Mouse (Mus musculus): ENCODE measurements around the gene Dst.

The Dst gene

DNA sequence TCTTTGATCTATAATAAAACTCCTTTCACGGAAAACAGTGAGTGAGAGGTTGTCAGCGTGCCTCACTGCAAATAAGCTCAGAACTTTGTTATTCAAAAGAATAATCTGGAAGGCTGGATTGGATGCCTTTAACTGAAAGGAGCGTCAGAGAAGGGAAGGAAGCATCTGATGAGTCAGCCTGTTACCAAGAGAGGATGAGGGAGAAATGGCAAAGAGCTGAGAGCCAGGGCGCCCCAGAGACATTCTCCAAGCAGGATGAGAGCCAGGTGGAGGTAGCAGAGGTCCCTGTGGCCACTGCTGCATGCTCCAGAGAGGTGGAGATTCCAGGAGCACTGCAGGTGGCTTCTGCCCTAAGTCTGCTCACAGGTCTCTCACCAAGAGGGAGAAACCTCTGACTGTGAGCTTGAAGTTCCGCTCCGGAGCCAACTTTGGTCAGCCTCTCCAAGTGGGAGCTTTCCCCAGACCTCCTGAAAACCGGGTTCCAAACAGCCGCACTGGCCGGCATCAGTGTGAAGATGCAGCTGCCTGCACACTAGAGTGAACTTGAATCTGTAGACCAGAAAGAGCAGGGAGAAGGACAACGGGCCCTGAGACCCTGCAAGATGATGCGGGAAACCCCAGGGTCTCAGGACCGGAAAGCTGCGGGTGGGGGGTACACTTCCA lies 231.3 kb downstream of the Dst start:
- no peak for DNase-seq

DNA sequence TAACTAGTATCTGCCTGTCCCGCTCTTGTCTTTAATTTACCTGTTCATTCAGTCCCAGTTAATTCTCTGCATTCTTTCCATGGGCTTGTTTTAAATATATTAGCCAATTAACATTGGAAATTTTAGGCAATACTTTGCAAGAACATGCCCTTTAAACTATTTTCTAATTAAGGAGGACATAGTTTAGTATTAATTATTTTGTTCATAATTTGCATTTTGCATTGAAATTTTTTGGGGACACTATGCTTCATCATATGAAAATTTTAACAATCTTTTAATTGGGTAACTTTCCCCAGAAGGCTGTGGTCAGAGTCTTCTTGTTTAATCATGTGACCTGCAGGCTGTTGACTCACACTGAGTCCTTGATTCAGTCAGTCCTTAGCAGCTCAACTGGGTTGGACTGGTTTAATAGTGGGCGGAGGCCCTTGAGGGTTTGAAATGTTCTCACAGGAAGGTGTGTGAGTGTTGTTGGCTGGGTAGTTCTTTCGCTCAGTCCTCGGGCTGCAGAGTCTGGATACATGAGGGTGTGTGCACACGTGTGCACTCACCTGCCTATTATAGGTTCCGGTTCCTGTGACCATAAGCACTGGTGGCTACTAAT lies 231.9 kb downstream of the Dst start:
- DNase-seq: no peak

DNA sequence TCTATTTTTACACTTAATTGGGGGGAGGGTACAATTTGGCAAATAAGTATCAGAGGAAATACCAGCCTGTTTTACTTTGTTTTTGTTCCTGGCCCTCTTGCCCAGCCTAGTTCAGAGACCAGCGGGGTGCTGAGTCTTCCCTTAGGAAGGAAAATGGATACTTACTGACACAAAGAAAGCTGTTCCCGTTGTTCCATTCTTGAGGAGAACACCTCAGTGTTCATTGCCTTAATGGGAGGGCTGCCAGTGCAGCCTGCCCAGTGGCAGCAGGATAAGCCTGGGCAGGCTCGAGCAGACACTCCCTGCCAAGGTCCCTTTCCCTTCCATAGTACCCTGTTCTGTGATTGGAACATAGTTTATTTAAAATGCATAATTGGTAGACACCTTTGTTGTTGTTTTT lies 232.7 kb downstream of the Dst start:
- DNase-seq: peak; percentile 61

DNA sequence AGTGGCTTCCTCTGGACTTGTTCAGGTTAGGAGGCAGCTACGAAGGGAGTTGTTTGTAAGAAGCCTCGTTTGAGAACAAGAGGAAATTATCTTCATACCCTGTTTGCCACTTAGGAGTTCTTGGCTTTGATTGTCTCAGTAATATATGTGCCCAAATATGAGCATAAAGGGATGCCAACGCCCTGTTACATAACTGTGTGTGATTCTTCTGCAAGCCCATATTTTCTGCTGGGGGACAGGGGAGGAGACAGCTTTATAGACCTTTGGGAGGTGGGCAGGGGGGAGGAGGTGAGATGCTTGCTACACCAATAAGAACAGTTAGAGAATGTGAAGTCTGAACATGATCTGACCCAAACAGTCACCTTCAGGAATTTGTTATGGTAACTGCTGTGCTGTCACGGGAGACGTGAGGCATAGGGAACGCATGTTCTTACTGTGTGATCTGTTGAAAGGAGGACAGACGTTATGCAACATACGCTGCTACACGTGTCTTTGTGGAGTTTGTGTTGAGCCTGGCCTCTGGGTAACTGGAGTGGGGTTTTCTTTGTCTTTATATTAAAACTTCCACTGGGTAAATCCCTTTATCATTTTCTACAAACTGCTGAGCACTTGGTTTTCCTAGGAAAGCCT lies 235.0 kb downstream of the Dst start:
- no peak for DNase-seq

DNA sequence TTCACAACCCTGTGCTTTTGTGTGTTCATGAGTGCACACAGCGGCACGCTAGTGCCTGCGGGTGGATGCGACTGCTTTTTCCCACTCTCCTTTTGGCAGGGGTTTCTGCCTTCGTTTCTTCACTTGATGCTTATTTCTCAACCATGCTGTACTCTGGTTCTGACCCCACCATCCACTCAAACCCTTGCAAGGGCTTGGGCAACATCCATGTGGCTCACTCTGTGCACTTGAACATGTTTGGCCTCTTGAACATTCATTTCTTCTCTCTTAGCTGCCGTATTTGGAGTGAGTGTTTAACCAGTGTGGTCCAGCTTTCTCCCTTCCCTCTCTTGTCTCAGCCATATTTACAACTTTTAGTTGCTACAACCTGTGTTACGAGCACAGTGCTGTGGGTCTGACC lies 236.8 kb downstream of the Dst start:
- DNase-seq: no peak

DNA sequence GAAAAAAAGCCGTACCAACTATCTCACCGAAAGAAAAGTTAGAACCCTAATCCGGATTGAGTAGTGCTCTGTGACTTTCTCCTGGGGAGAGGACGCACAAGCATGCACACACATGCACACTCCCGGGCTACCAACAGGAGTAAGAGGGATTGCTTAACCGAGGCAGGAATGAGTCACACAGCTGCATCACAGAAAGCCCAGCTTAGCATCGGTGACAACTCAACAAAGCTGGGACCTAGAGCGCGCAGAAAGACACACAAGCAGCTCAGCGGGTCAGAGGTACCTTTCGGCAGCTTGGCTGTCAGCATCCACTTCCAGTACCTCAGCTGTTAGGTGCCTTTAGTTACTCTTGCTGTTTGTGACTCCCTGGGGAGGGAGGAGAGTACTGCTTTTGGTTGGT lies 240.0 kb downstream of the Dst start:
- no peak for DNase-seq

DNA sequence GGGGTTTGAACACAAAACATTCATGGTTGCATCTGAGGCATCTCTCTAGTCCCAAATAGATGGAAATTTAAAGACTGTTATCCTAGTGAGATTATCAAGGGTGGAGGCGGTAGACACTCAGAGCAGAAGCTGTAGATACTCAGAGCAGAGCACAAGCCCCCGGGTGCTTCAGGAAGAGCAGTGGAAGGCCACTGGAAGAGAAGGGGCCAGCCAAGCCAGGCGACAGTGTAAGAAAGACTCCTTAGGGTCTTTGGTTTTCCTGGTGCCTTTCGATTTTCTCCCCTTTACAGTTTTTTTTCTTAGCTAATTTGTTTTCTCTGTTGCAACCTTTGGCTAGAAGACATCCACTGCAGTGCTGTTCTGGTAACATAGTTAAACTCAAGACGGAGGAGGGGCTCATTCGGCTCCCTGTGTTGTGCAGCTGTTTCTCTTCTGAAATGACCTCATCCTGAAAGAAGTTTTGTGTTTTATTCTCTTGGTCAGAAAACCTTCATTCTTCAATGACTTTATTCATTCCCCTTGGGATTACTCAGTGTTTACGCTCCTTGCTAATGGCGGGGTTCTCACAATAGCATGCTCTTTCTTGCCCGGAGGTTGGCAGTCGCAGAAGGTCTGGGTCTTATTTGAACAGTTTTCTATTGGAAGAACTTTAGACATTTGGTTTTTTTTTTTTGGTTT lies 242.5 kb downstream of the Dst start:
- DNase-seq: no peak

DNA sequence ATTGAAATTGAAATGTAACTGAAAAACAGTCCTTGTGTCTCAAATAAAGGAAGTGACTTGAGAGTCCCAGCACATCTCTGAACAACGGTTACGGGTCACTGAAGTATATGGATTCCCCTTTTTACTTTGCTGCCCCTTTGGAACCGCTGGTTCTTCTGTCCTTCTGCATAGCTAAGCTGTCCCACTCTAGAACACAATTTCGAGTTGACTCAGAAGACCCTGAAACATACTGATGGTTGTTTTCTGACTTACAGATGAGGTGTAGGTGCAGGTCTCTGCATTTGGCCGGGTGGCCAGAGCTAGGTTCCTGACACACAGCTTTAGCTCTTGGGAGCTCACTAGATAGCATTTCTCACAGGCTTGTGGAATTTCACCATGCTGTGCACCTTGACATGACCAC lies 244.7 kb downstream of the Dst start:
- no peak for DNase-seq

DNA sequence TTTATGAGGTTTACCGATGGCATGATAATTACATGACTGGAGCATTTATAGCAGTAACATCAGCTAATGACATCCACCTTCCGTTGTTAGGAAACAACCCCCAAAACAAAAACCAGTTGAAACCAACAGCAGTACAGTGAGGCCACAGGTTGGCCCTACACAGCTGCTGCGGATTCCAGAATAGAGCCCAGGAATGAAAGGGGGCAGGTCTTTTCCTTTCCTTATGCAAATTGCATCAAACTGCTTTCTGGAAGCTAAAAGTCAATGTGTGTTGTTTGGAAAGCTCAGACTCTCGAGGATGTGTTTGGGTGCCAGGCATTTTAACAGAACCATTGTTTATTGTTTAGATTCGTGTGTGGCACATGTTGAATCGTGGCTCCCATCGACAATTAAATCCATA lies 248.0 kb downstream of the Dst start:
- DNase-seq: no peak

DNA sequence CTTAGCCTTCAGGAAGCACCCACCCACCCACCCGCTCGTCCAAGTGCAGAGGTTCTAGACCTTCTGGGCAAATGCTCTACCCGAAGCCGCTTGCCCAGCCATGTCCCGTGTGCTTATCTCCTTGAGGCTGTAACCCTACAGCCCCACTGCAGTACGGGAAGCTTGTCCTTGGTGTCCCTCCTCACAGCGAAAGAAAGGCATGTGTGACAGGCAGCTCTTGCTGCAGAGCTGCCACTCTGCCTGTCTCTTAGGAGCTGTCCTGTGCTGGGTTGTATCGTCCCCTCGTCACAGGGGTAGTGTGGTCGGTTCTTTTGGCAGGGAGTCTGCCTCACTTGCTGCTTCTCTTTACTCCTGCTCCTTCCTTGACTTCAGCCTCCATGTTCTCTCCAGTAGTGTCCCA lies 249.7 kb downstream of the Dst start:
- no peak for DNase-seq

DNA sequence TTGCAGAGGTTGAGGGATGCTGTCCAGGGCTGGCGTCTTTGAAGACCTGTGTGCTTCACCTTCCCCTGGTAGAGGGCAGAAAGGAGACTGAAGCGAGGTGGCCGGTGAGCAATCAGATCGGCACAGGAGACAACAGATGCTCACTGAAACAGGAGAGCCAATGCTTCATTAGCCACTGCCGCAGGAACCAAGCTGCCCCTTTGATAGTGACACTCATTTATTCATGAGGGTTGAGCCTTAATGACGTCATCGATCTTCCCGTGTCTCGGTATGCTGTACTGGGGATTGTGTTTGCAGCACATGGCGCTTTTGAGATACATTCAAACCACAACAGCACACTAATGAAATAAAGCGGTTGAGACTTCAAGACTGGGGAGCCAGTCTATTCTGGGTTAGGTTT lies 250.8 kb downstream of the Dst start:
- no peak for DNase-seq

DNA sequence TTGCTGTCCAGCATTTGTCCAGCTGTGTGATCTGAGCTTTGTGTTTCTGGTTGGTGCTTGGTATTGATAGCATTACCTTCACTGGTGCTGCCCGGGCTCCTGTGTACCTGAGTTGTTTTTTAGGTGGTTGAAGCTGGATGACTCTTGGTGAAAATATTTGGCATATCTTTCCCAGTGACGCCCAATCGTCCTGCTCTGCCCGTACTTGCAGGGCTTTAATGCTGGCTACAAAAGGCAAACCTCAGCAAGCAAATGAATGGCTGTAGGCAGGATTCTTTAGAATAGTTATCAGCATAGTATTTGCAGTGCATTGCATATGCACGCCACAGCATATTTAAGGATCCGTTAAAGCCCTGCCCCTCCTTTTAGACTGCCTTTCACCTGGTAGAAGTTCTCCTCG lies 251.9 kb downstream of the Dst start:
- no peak for DNase-seq

DNA sequence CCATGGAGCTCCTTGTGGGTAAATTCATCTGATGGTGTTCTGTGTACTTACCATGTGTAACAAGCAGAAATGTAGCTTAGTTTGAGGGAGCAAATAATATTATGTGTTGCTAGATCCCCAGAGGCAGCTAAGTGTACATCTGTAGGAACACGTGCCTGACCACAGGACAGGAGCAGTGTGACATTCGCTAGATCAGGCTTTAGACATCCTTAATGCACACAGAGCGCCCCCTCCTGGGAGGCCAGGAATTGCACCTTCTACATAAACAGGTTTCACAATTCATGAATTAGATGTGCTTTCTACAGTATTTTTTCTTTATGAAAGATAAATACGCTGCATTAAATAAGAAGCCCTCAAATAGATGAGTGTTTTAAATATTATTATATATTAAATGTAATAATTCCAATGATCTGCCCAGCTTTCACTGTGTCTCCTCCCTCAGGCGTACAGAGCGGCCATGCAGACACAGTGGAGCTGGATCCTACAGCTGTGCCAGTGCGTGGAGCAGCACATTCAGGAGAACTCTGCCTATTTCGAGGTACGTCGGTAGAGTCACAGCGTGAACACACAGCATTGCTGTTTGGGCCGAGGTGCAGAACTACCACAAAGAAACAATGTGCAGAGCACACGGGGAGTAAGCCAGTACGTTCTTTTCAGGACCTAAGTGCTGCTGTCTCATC lies 256.7 kb downstream of the Dst start:
- peak; percentile 90 for DNase-seq

DNA sequence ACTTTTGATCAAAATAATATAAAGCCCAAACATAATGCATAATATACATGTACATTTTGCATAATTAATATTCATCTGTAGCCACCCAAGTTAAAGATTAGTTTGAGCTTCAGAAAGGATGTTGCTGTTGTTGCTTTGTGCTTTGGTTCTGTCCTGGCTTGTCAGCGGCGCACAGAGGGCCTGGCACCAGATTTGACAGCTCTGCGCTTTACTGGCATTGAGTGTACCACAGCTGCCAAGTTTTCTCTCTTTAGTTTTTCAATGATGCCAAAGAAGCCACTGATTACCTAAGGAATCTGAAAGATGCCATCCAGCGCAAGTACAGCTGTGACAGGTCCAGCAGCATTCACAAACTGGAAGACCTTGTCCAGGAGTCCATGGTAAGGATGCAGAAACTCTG lies 257.9 kb downstream of the Dst start:
- DNase-seq: no peak

DNA sequence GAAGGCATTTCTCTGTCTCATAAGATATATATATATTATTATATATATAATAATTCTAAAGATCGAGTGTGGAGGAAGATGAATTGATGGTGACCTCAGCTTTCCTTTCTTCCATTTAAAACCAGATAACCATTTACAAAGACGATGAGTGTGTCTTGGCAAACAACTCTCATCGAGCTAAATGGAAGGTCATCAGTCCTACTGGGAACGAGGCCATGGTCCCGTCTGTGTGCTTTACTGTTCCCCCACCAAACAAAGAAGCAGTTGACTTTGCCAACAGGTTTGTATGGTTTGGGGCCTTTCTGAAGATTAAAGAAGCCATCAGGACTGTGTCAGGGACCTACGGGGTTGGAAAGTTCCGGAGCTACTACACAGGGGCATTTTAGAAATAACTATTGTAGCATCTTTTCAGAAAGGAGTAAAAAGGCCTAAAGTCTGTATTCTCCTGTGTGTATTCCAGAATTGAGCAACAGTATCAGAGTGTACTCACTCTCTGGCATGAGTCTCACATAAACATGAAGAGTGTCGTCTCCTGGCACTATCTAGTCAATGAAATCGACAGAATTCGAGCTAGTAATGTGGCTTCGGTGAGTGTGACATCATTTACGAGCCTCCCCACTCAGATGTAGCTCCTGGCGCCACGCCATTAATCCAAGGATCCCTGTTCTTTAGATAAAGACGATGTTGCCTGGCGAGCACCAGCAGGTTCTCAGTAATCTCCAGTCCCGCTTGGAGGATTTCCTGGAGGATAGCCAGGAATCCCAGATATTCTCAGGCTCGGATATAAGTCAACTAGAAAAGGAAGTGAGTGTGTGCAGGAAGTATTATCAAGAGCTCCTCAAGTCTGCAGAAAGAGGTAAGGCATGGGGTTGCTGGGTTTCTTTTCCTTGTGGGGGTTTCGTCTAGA lies 259.4 kb downstream of the Dst start:
- DNase-seq: peak; percentile 53

DNA sequence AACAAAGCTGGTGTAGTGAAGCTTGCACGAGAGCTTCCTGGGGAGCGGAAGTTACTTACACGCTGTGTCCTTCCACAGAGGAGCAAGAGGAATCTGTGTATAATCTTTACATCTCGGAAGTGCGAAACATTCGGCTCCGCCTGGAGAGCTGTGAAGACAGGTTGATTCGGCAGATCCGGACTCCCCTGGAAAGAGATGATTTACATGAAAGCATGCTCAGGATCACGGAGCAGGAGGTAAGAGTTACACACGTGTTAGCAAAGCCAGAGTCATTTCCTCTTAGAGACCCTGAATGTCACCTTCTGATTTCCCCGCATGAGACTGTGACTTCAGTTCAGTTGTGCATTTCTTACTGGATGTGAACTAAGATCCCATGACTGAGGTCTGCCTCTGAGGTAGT lies 261.1 kb downstream of the Dst start:
- no peak for DNase-seq

DNA sequence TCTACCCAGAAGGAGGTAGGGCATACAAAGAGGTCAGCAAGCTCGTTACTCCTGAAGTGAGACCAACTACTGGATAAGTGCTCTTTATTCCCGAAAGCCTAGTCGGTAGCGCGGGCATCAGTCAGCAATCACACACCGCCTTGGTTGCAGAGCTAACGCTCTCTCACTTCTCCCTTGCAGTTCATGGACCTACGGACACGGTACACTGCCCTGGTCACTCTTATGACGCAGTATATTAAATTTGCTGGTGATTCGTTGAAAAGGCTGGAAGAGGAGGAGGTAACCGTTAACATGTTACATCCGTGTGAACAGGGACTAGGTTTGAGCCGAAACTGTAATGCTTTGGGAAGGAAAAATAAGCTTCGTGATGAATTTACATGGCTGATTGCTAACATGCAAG lies 266.5 kb downstream of the Dst start:
- DNase-seq: no peak

DNA sequence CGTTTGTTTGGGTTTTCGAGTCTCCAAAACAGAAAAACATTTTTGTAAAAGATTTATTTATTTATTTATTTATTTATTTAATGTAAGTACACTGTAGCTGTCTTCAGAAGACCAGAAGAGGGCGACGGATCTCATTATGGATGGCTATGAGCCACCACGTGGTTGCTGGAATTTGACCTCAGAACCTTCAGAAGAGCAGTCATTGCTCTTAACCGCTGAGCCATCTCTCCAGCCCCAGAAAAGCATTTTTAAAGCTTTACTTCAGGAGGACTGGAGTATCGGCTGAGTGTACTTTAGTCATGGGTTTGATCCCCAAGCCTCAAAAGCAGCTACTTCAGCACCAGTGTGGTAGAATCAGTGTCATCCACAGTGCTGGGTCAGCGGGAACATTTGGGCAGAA lies 266.9 kb downstream of the Dst start:
- DNase-seq: no peak

DNA sequence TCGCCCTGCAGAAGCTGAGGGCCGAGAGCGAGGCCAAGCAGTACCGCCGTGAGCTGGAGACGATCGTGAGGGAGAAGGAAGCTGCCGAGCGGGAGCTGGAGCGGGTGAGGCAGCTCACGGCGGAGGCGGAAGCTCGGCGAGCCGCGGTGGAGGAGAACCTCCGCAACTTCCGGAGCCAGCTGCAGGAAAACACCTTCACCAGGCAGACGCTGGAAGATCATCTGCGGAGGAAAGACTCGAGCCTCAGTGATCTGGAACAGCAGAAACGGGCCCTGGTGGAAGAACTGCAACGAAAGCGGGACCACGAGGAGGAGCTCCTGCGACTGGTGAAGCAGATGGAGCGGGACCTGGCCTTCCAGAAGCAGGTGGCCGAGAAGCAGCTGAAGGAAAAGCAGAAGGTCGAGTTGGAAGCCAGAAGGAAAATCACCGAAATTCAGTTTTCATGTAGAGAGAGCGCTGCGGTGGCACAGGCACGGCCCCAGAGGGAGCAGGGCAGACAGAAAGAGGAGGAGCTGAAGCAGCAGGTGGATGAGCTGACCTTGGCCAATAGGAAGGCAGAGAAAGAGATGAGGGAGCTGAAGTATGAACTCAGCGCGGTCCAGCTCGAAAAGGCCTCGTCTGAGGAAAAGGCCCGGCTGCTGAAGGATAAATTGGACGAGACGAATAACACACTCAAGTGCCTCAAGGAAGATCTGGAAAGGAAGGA lies 270.1 kb downstream of the Dst start:
- DNase-seq: peak; percentile 63

DNA sequence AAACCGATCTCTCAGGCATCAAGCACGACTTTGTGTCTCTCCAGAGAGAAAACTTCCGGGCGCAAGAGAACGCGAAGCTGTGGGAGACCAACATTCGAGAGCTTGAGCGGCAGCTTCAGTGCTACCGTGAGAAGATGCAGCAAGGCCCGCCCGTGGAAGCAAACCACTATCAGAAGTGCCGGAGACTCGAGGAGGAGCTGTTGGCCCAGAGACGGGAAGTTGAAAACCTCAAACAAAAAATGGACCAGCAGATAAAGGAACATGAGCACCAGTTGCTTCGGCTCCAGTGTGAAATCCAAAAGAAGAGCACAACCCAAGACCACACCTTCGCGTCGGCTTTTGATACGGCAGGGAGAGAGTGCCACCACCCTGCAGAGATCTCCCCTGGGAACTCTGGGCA lies 271.7 kb downstream of the Dst start:
- no peak for DNase-seq

DNA sequence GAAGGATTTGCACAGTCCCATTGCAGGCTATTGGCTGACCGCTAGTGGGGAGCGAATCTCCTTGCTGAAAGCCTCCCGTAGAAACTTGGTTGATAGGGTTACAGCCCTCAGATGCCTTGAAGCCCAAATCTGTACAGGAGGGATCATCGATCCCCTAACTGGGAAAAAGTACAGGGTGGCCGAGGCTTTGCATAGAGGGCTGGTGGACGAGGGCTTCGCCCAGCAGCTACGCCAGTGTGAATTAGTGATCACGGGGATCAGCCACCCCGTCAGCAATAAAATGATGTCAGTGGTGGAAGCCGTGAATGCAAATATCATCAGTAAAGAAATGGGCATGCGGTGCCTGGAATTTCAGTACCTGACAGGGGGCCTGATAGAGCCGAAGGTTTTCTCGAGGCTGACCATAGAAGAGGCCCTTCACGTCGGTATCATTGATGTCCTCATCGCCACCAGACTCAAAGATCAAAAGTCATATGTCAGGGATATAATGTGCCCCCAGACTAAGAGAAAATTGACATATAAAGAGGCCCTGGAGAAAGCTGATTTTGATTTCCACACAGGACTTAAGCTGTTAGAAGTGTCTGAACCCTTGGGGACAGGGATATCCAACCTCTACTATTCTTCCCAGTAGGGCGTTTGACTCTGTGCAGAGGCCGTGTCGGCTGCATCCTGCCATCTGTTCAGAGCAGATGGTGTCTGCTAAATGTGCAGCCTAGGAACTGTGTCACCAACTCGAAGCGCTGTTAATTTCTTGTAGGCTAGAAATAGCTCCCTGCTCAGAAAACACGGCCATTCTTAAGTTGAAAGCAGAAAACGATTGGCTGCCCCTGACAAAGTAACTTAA lies 274.6 kb downstream of the Dst start:
- peak; percentile 93 for DNase-seq
